Mouse (Mus musculus): ENCODE measurements around the gene D6Ertd527e.
"Not testable (repeated sequence)": the region's sequence is repeated elsewhere in the genome, so short reads cannot be mapped to it uniquely, and the experiment has no call there.

The D6Ertd527e gene

DNA sequence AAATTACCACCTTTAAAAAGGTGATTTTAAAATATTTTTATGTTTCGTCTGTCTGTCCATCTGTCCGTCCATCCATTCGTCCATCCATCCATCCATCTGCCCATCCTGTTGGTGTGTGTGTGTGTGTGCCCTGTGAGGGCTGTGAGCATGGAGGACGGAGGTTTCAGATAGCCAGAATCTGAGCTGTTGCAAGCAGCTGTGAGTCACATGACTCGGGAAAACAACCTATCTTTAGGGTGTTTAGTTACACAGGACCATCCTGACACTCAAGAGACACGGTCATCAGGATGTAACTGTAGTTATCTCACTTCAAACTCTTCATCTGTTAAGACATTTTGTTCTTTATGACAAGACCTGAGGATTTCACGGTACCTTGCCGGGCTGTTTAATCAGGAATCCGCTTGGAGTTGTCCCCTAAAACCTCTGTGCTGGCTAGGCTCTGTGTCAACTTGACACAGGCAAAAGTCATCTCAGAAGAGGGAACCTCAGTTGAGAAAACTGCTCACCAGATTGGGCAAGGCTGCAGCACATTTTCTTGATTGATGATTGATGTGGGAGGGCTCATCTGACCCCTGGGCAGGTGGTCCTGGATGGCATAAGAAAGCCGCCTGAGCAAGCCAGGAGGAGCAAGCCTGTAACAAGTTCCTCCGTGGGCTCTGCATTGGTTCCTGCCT lies at the start of gene D6Ertd527e:
Gene D6Ertd527e, plus strand, starts transcription at position 624 of the 674 bp plus-strand sequence.
- no peak for DNase-seq

DNA sequence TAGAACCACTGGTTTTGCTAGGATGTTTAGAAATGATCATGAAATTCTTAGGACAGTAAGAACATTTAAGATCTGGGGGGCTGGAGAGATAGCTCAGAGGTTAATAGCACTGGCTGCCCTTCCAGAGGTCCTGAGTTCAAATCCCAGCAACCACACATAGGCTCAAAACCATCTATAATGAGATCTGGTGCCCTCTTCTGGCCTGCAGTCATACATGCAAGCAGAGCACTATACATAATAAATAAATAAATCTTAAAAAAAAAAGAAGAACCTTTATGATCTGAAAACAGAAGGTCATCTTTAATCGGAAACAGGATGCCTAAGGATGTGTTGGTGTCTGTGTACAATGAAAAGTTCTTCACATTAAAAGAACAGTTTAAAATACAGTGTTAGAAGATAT lies 44.8 kb upstream of the D6Ertd527e start:
- DNase-seq, result no peak

DNA sequence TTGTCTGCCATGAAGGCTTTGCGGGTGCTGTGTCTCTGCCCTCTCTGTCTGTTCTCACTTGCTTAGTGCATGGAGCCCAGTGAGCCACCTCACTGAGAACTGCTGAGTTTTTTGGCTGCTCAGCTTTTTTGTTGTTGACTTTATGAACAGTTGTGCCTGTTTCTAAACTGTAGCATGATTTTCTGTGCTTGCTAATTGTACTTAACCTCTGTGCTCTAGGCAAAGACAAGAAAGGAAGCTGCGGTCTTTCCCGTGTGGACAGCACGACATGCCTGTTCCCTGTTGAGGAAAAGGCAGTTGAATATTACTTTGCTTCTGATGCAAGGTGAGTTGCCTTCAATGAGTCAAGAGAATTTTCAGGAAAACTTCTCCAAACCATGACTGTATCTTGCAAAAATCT lies 41.0 kb upstream of the D6Ertd527e start:
- no peak for DNase-seq

DNA sequence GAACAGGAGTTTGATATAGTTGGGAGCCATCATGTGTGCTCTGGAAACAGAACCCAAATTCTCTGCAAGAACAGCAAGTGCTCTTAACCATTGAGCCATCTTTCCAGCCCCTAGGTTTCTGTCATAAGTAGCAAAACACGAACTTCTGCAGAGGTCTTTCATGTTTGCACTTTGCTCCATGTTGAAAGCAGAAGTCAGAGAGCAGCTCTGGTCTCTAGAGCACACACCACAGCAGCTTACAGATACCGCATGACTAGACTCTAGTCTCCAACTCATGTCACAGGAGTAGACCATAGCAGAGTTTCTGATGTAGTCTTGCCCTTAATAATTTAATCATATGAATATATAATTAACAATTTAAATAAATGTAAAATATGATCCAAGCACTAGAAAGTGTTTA lies 36.3 kb upstream of the D6Ertd527e start:
- DNase-seq, result no peak

DNA sequence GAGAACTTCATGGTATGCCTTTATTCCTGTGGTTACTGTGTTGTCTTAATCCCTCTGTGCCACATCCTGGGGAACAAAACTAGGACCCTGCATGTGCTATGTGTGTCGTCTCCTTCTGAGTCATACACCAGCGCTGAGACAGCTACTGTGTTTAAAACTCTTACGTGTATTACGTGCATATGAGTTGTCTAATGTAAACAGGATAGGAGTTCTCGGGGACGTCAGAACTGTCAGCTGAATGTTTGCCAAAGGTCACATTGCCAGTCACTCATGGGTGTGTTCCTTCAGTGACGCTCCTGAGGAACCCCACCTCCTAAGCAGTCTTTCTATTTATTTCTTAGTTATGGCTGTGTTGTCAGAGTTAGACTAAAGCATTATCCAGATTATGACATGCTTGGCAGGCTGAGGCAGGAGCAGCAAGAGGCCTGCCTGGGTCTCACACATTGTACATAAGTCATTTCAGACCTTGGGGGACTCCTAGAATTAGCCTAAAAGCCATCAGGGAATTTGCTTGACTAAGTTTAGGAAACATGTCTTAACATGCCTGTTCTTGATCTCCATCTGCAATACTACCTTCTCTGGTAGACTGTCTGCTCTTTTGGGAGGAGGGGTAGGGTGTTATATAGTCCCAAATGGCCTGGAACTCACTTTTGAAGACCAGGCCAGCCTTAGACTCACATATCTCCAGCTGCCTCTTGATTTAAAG lies 35.2 kb upstream of the D6Ertd527e start:
- DNase-seq, result no peak

DNA sequence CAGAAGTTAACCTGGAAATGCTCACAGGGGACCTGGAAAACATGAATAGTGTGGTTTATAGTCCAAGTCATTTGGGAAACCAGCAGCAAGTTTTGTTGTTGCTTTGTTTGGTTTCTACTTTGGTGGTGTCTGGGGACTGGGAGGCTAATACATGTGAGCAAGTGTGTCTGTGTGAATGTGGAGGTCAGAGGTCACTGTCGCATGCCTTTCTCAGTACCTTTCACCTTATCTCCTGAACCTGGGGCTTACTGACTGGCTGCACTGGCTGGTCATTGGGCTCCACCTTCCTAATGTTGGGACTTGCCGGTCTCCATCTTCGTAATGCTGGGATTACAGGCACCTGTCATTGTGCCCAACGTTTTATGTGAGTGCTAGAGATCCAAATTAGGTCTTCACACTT lies 33.9 kb upstream of the D6Ertd527e start:
- DNase-seq, result no peak

DNA sequence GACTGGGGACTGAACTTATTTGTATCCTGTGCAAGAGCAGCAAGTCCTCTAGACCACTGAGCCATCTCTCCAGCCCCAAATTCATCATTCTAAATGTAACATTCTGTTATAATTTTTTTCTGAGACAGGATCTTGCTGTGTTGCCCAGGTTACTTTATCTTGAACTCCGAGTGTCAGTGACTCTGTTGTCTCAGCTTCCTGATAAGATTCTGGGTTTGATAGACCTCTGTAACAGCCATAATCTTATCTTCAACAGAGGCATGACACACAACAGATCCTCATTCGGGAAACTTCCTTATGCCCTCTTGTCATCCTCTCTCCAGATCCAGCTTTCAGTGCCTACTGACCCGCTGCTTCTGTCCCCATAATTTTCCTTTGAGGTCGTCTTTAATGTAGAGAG lies 31.8 kb upstream of the D6Ertd527e start:
- DNase-seq, result no peak

DNA sequence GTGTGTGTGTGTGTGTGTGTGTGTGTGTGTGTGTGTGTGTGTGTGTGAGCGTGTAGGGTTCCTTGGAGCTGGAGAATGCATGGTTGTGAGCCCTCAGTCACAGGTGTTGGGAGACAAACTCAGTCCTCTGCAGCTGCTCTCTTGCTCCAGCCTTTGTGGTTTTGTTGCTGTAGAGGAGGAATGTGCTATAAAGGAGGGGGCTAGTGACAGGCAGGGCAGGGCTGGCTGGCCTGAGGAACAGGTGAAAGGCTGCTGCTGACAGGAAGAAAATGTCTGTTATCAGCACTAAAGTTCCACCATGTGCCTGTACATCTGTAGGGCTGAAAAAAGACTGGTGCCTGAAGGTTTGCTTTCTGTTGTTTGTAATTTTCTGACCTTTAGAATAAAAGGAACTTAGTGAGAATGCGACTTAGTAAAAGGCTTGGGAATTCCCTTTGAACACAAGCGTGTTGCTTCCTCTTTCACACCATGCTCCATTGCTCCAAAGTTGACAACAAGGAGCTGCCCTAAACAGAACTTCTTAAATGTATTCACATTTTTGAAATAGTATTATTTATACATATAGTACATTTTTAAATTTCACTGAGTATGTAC lies 29.4 kb upstream of the D6Ertd527e start:
- DNase-seq, result no peak

DNA sequence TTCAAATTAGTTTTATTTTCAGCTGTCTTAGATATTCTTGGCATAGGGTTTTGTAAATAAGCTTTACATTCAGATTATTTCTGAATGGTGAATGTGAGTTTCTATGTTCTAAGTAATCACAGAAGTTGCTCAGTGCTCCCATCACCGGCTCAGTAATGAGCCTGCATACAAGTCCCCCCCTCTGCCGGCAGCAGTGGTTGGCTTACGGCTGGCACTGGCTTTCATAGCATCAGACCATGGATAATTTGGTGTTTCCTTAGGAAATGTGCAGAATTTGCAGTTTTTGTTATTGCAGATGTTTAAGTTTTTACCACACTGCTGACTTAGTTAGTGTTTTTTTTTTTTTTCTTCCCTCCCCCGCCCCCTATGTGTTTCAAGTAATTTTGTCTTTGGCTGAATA lies 25.1 kb upstream of the D6Ertd527e start:
- DNase-seq, result no peak

DNA sequence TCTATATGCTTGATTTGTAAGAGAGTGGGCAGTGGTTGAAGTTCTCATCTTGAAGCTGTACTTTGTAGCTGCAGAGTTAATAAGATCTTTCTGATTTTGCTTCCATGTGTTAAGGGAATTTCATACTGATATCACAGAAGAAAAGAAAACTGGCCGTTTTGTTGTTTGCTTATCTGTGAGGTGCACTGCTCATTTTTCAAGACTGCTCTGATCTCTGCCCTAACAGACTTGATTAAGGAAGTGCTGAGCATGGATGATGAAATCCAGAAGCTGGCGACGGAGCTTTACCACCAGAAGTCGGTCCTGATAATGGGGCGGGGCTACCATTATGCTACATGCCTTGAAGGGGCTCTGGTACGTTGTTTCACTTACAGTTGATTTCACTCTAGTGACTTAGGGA lies 19.5 kb upstream of the D6Ertd527e start:
- no peak for DNase-seq

DNA sequence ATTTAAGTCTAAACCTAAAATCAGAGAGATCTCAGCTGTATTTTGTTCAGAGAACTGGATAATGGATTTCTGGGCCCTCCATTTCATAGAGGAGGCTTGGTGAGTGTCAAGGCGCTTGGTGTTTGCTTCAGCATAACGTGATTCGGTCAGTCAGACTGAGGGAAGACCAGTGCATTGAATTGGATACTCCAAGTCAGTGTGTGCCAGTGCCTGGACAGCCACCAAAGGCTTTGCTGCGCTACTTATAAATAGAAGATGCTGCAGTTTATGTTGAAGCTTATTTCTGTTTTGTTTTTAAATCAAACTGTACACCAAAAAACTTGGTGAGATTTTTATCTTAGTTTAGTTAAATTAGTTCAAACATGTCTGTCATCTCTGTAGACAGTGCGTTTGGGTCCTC lies 16.2 kb upstream of the D6Ertd527e start:
- DNase-seq, result no peak

DNA sequence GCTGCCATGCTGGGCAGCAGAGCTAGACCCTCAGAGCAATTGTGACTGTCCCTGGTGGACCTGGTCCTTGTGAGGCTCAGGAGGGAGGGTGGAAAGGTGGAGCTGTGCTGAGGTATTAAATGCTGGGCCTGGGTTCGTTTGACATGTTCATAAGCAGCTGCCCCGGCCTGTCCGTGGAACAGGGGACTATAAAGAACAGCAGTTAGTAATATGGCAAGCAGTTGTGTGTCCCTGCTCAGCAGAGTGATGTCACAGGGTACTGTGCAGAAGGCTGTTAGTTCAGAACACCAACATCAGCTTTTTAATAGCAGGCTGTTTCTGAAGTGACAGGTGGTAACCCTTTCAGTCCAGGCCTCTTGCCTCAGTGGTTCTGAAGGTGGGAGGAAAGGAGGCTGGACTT lies 13.7 kb upstream of the D6Ertd527e start:
- DNase-seq, result no peak

DNA sequence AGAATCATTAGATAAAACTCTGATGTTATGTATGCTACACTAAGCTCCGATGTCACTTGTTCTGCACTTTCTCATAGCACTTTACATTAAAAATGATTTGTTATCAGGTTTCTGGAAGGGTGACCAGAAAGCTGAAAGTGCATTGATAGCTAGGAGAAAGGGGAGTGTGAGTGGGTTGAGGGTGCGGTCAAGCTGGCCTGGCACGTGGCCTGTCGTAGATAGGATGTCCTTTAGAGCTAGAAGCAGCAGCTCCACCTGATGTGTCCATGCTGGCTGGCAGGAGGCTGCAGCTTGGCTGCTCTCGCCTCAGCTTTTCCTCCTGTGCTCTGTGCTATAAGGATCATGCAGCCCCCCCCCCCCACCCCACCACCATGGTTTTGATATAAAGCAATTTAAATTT lies 12.1 kb upstream of the D6Ertd527e start:
- no peak for DNase-seq

DNA sequence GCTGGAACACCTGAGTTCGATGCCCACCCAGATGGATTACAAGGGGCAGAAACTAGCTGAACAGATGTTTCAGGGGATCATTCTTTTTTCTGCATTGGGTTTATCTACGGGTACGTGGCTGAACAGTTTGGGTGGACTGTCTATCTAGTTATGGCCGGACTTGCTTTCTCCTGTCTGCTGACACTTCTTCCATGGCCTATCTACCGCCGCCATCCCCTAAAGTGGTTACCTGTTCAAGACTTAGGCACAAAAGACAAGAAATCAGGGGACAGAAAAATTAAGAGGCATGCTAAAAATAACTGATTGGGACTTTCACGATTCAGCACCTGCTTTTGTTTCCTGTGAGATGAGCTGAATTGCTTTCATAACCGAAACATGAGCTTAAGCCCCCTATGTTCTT lies 10.9 kb upstream of the D6Ertd527e start:
- DNase-seq, result not testable (repeated sequence)

DNA sequence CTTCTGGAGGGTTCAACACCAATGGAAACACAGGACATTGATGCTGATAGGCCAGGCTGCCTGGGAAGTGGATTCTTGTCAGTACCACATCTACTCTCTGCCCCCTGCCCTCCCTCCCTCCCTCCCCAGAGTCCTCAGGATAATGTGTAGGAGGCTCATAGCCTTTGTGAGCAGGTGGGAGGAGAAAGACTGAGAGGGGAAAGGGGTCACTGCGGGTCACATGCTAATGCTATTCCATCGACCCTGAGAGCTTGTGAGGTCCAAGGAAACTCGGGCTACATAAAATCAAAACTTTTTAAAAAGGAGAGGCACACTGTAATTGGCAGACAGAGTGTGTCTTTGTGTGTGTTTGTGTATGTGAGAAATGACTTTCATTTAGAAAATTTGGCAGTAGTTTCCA lies 5.3 kb upstream of the D6Ertd527e start:
- no peak for DNase-seq

DNA sequence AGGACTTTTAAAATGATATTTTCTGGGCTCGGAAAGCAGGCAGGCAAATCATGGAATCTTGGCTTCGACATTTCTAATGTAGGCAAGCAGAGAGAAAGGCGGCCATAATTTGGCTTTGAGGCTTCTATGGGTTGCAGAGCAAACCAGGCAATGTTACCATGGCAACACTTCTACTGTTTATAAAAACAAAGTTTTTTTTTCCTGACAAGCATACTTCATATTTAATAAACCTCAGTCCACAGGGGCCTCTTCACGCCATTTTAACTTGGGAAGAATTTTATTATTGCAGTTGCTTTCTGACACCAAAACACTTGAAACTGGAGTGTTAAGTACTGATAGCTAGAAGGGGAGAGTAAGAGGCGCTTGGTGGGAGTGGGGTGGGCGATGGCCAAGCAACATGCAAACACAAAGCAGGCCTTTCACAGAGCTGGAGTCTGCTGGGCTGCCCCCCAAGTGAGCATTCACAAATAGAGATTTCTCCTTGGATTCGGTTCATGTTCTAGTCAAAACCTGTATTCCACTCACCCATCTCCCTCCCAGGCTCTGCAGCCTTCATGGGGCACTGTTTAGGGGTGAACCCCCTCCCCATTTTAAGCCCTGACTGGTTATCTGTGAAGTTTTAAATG lies 4.8 kb upstream of the D6Ertd527e start:
- no peak for DNase-seq

DNA sequence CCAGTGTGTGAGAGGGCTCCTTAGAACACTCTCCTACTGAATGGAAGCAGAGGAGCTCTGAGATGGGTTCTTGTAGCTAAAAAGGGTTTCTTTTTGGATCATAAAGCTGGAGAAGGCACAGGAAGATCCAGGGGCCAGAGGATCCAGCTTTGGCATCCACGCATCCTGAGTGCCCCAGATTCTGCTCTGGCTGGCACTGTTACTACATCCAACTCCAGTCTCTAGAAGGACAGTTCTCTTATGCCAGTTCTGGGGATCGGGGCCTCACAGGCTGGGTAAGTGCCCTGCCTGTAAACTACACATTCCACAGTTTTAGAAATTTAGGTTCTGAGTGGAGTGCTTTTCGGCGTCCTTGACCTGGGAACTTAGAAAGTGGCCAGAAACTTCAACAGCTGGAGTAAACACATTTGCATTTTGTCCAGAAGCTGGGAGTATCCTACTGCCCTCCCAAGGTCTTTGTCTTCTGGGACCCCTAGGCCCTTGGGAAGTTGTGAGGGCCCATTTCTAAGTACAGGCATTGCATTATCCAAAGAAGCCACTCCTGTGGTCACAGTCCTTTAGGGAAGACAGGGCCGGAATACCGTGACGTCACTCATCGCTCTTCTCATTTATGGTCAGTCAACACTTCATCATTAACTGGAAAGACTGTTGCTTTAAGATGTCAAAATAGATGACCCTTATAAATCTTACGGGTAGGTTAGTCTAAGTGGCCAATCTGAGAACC lies 4.1 kb upstream of the D6Ertd527e start:
- DNase-seq, result peak in 1 of 2 experiments; percentile 13

DNA sequence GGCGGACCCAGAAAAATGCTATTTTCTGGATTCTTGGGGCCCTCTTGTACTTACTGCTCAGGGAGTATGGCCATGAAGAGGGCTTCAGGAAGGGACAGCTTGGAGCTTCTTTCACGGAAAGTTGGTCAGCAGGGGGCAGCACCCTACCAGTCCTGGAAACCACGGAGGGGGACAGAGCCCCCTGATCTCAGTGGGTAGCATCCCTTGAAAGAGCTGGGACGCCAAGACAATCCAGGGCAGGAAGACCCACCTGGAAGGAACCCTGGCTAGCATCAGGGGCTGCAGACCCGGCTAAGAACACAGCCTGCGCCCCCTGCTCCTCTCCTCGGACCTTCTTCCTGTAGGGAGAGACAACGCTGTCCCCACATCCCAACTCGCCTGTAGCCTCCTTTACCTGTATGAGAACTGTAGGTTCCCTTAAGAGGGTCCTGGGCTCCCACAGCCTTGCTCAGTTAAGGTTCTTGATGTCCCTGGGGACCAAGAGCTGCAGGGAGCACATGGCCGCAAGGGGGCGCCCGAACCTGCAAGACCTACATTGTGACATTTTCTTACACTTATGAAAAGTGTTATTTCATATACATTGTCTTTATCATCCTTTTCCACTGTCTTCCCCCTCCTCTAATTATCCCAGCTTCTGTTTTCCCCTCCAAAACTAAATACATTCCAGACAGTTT lies 3.1 kb upstream of the D6Ertd527e start:
- DNase-seq, result peak; percentile 85 to 92

DNA sequence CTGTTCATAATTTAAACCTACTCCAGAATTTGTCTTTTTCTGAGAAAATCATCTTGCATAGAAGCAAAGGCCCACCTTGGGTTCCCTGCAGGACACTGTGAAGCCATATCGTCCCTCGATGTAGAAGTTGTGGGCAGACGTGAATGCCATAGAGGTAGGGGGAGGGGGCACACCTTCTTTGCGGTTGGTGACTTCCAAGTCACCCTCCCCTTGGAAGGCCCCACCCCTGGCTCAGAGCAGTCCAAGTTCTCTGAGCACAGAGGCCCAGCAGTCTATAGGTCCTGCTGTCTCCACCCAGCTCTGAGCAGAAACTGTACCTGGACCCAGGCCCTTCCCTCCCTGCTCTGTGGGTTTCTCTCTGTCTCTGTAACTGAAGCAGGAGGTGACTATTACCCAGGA lies 2.6 kb upstream of the D6Ertd527e start:
- peak in 1 of 2 experiments; percentile 20 for DNase-seq

DNA sequence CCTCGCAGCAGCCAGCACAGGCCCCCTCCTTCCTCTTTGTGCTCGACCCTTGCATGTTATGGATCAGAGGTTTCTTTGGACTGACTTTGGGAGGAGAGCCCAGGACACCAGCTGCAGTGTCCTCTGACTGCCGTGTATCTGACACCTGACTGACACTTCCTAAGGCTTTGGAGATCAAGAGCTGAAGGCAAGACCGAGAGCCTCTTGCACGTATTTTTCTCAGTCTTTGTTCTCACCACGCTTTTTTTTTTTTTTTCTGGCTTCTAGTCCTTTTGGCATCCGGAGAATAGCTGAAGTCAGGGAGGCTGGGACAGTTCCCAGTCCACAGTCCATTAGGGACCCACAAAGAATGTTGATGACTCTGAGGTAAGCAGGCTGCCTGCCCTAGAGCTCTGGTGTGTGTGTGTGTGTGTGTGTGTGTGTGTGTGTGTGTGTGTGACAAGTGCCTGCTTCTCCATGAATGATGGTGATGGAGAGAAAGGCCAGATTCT lies 2.1 kb upstream of the D6Ertd527e start:
- no peak for DNase-seq

DNA sequence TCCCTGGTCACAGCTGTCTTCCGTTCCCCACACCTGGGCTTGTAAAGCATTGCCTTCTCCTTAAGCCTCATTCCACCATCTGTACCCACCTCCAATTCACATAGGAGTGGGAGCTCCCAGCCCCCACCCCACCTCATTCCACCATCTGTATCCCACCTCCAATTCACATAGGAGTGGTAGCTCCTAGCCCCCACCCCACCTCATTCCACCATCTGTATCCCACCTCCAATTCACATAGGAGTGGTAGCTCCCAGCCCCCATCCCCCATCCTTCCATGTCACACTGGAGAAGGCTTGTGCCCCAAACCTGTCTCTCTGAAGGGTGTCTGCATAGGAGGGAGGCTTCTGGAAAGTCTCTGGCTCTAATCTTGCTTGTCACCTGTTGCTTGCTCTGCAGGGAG lies 1.2 kb upstream of the D6Ertd527e start:
- no peak for DNase-seq

DNA sequence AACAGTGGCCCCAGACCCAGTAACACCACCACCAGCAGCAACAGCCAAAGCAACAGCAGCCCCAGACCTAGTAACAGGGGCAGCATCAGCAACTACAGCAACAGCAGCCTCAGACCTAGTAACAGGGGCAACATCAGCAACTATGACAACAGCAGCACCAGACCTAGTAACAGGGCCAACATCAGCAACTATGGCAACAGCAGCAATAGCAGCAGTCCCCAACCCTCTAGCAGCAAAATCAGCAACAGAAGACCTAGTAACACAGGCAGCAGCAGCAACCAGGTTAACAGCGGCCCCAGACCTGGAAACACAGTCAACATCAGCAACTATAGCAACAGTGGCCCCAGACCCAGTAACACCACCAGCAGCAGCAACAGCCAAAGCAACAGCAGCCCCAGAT lies 6.9 kb downstream of the D6Ertd527e start:
- DNase-seq, result no peak

Data from cerebellum, postnatal 25 days (tissue).